Mouse (Mus musculus) forebrain, embryonic 11.5 days (tissue): ENCODE results near the gene Drc3. TPM values are rescaled to one million over a fixed set of nuclear protein-coding genes. Genes with fewer than 3 reads are reported as not detected.
A peak's percentile ranks its signal among the peaks of the same experiment; 100 is the strongest.

Experiments
- ATAC-seq: fragments of 200-750 bp; cut with Nextera tagmentation; replicated peaks from 2 replicates; pipeline ENCODE4 v1.8.0; 2017; ENCODE audit warnings: moderate TSS enrichment; ENCODE audit not compliant: low FRiP score
- DNase-seq: peaks from one replicate; pipeline ENCODE4 v3.0.0-alpha.2; 2017; ENCODE audit warnings: low spot score
- H3K27ac ChIP-seq: fragments of 300-500 bp; sonication (generic); 2 replicates; pipeline ENCODE4 v1.5.1; 2014; ENCODE audit warnings: low read depth, low read length
- H3K27me3 ChIP-seq: fragments of 300-500 bp; sonication (generic); 2 replicates; pipeline ENCODE4 v1.6.1; 2014; ENCODE audit warnings: mild to moderate bottlenecking, low read length, mixed read lengths; ENCODE audit not compliant: control insufficient read depth, insufficient read depth
- H3K36me3 ChIP-seq: fragments of 300-500 bp; sonication (generic); 2 replicates; pipeline ENCODE4 v1.6.1; 2014; ENCODE audit warnings: mild to moderate bottlenecking, low read length, moderate library complexity, mixed read lengths; ENCODE audit not compliant: control insufficient read depth, insufficient read depth
- H3K4me1 ChIP-seq: fragments of 300-500 bp; sonication (generic); replicated peaks from 2 replicates; pipeline ENCODE4 v1.6.1; 2014; ENCODE audit warnings: low read length, mixed read lengths; ENCODE audit not compliant: control insufficient read depth, insufficient read depth
- H3K4me2 ChIP-seq: fragments of 300-500 bp; sonication (generic); 2 replicates; pipeline ENCODE4 v1.6.1; 2014; ENCODE audit warnings: low read depth, mild to moderate bottlenecking, low read length, moderate library complexity, mixed read lengths; ENCODE audit not compliant: severe bottlenecking
- H3K4me3 ChIP-seq: fragments of 300-500 bp; sonication (generic); 2 replicates; pipeline ENCODE4 v1.5.1; 2014; ENCODE audit warnings: low read depth, low read length
- H3K9ac ChIP-seq: fragments of 300-500 bp; sonication (generic); 2 replicates; pipeline ENCODE4 v1.6.1; 2014; ENCODE audit warnings: low read length
- H3K9me3 ChIP-seq: fragments of 300-500 bp; sonication (generic); 2 replicates; pipeline ENCODE4 v1.6.1; 2016; ENCODE audit warnings: low read length, mixed read lengths; ENCODE audit not compliant: control insufficient read depth
- WGBS: fragments of 180-500 bp; shearing (Covaris S2); extraction: QIAGEN DNeasy Blood & Tissue Kit; methylation state at CpG from one replicate; pipeline ENCODE4 v1.1.7; 2014; 5-methylcytosine and 5-hydroxymethylcytosine counted together
- polyA plus RNA-seq: library from polyadenylated mRNA; unstranded; fragments of >200 nt; fragmentation: Nextera tagmentation; extraction: Ambion mirVana; gene quantifications from 2 replicates; pipeline ENCODE4 v1.2.1, GENCODE M21; 2014

Drc3 gene
- polyA plus RNA-seq, 1 experiment from 2014 or later, result 1.6 TPM

DNA sequence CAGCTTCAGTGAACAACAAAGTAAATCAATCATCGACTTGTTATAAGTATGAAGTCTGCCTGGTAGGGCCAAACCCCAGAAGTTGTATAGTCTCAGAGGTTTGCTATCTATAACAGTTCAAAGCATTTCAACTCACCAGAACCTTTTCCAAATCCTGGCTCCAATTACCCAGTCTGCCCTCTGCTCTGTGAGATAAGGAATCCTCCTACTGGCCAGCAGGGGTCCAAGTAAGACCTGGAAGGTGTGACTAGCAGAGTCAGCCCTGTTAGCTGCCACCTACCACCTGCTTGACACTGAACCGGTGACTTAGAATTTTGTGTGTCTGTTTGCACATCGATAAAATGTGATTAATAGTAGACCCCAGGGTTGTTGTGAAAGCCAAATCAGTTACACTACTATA lies 14.1 kb downstream of the Drc3 start:
- DNase-seq, result no peak
- no peak overlapping the region for H3K9ac ChIP-seq

GRCm38 (mm10) chr11:60368909-60369308 lies 15.8 kb downstream of the Drc3 start:
- no peaks in the 10 kb centered on the region for H3K36me3 ChIP-seq
- 75% methylated on average over 4 of the region's 4 CpGs for WGBS

More for the DNA sequence above, 14.1 kb downstream of the Drc3 start:
- no peak overlapping the region for H3K4me3 ChIP-seq
- no peaks in the 10 kb centered on the region for H3K4me1 ChIP-seq
- H3K27me3 ChIP-seq, result no peaks in the 10 kb centered on the region
- H3K27ac ChIP-seq, result no peak overlapping the region
- no peaks in the 10 kb centered on the region for H3K9me3 ChIP-seq
- no peak overlapping the region for H3K4me2 ChIP-seq
- H3K36me3 ChIP-seq, result no peaks in the 10 kb centered on the region
- WGBS, result 77% methylated on average over 3 of the region's 3 CpGs
- no peak for ATAC-seq

GRCm38 (mm10) chr11:60369448-60369847 lies 16.3 kb downstream of the Drc3 start:
- no peak overlapping the region for H3K27ac ChIP-seq
- H3K36me3 ChIP-seq, result no peaks in the 10 kb centered on the region
- WGBS, result 82% methylated on average over 4 of the region's 4 CpGs
- no peak overlapping the region for H3K4me3 ChIP-seq
- no peaks in the 10 kb centered on the region for H3K27me3 ChIP-seq
- no peak overlapping the region for H3K4me2 ChIP-seq
- no peaks in the 10 kb centered on the region for H3K9me3 ChIP-seq
- ATAC-seq (no peak), DNase-seq (no peak)
- no peak overlapping the region for H3K9ac ChIP-seq
- no peaks in the 10 kb centered on the region for H3K4me1 ChIP-seq

More at GRCm38 (mm10) chr11:60368909-60369308, 15.8 kb downstream of the Drc3 start:
- H3K4me2 ChIP-seq, result no peak overlapping the region
- DNase-seq (no peak), ATAC-seq (no peak)
- no peaks in the 10 kb centered on the region for H3K9me3 ChIP-seq
- H3K27ac ChIP-seq, result no peak overlapping the region
- no peaks in the 10 kb centered on the region for H3K4me1 ChIP-seq
- H3K4me3 ChIP-seq, result no peak overlapping the region
- no peak overlapping the region for H3K9ac ChIP-seq
- no peaks in the 10 kb centered on the region for H3K27me3 ChIP-seq

- H3K4me3 ChIP-seq, result no peak overlapping the region
- ATAC-seq (no peak), DNase-seq (no peak)
- WGBS, result 89% methylated on average over 13 of the region's 13 CpGs
- H3K9ac ChIP-seq, result no peak overlapping the region
- H3K4me1 ChIP-seq, result no peaks in the 10 kb centered on the region
- H3K4me2 ChIP-seq, result no peak overlapping the region
- no peaks in the 10 kb centered on the region for H3K36me3 ChIP-seq
- no peaks in the 10 kb centered on the region for H3K9me3 ChIP-seq
- no peak overlapping the region for H3K27ac ChIP-seq
- no peaks in the 10 kb centered on the region for H3K27me3 ChIP-seq
Measured at GRCm38 (mm10) chr11:60370431-60370830, 17.3 kb downstream of the Drc3 start.

DNA sequence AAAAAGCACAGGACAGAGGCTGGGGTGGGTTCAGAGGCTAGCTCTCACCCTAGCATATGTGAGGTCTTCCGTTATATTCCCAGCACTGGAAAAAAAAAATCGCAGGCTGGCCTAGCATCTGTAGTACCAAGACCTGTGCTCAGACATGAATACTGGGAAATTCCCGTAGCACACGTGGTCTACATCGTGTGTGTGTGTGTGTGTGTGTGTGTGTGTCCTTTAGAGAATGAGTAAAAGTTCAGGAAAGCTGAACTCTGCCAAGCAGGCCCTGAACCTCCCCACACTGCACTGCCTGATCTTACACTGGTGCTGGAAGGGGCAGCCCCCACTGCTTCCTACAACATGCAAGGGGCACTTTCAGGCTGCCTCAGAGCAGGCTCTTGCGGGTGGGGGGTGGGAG lies 21.4 kb downstream of the Drc3 start:
- Histone ChIP-seq H3K4me1 (no peaks in the 10 kb centered on the region), H3K9ac (no peak overlapping the region), H3K27ac (no peak overlapping the region), H3K36me3 (no peaks in the 10 kb centered on the region), H3K27me3 (no peaks in the 10 kb centered on the region), H3K4me3 (no peak overlapping the region), H3K9me3 (no peaks in the 10 kb centered on the region), H3K4me2 (no peak overlapping the region)
- WGBS, result 86% methylated on average over 6 of the region's 6 CpGs
- DNase-seq, result no peak
- ATAC-seq, result no peak

DNA sequence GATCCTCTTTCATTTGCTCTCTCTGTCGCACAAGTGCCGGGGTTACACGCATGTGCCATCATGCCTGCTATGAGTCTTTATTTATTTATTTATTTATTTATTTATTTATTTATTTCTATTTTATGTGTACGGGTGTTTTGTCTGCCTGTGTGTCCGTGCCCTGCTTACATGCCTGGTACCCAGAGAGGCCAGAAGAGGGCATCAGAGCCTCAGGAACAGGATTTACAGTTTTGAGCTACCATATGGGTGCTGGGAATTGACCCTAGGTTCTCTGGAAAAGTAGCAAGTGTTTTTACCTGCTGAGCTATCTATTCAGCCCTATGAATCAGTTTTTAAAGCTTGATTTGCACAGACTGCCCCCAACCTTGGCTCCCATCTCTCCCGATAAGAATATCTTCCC lies 30.4 kb downstream of the Drc3 start:
- ATAC-seq (no peak), DNase-seq (no peak)
- H3K27ac ChIP-seq, result no peak overlapping the region
- H3K9me3 ChIP-seq, result no peaks in the 10 kb centered on the region
- peaks cover 5% of the 10 kb centered on the region; the same call in 1 of the 2 replicates for H3K4me1 ChIP-seq
- H3K36me3 ChIP-seq, result no peaks in the 10 kb centered on the region
- no peak overlapping the region for H3K9ac ChIP-seq
- no peak overlapping the region for H3K4me3 ChIP-seq
- WGBS, result 88% methylated on average over 6 of the region's 6 CpGs
- H3K4me2 ChIP-seq, result no peak overlapping the region
- no peaks in the 10 kb centered on the region for H3K27me3 ChIP-seq

GRCm38 (mm10) chr11:60384762-60385421 lies 31.8 kb downstream of the Drc3 start:
- no peak for DNase-seq
- no peaks in the 10 kb centered on the region for H3K36me3 ChIP-seq
- H3K4me1 ChIP-seq, result peaks cover 5% of the 10 kb centered on the region; the same call in 1 of the 2 replicates
- peak overlapping the region; percentile 50 for H3K9ac ChIP-seq
- H3K9me3 ChIP-seq, result no peaks in the 10 kb centered on the region
- no peak overlapping the region; the same call in 1 of the 2 replicates for H3K4me3 ChIP-seq
- WGBS, result 3% methylated on average over 16 of the region's 16 CpGs
- H3K27ac ChIP-seq, result peak overlapping the region; percentile 62
- no peaks in the 10 kb centered on the region for H3K27me3 ChIP-seq
- peak overlapping the region; percentile 43 for H3K4me2 ChIP-seq
- ATAC-seq, result no peak

GRCm38 (mm10) chr11:60385946-60386345 lies 32.8 kb downstream of the Drc3 start:
- Histone ChIP-seq H3K27me3 (no peaks in the 10 kb centered on the region), H3K36me3 (no peaks in the 10 kb centered on the region), H3K9me3 (no peaks in the 10 kb centered on the region), H3K4me2 (no peak overlapping the region), H3K9ac (no peak overlapping the region), H3K4me1 (peaks cover 5% of the 10 kb centered on the region; the same call in 1 of the 2 replicates), H3K4me3 (no peak overlapping the region), H3K27ac (no peak overlapping the region)
- DNase-seq (no peak), ATAC-seq (no peak)
- WGBS, result 86% methylated on average over 5 of the region's 5 CpGs

GRCm38 (mm10) chr11:60387944-60388343 lies 34.8 kb downstream of the Drc3 start:
- DNase-seq, result no peak
- H3K36me3 ChIP-seq, result no peaks in the 10 kb centered on the region
- 87% methylated on average over 2 of the region's 2 CpGs for WGBS
- no peak overlapping the region for H3K9ac ChIP-seq
- no peak overlapping the region for H3K4me3 ChIP-seq
- H3K9me3 ChIP-seq, result no peaks in the 10 kb centered on the region
- H3K27me3 ChIP-seq, result no peaks in the 10 kb centered on the region
- no peak overlapping the region for H3K4me2 ChIP-seq
- H3K27ac ChIP-seq, result no peak overlapping the region
- peaks cover 5% of the 10 kb centered on the region; the same call in 1 of the 2 replicates for H3K4me1 ChIP-seq
- no peak for ATAC-seq
